Mouse (Mus musculus): Measurements from ENCODE around the gene Sgsh. TPM values are rescaled to one million over a fixed set of nuclear protein-coding genes. Genes with fewer than 3 reads are reported as not detected.

Gene Sgsh
- polyA plus RNA-seq, 1 experiment: 8.8 TPM

DNA sequence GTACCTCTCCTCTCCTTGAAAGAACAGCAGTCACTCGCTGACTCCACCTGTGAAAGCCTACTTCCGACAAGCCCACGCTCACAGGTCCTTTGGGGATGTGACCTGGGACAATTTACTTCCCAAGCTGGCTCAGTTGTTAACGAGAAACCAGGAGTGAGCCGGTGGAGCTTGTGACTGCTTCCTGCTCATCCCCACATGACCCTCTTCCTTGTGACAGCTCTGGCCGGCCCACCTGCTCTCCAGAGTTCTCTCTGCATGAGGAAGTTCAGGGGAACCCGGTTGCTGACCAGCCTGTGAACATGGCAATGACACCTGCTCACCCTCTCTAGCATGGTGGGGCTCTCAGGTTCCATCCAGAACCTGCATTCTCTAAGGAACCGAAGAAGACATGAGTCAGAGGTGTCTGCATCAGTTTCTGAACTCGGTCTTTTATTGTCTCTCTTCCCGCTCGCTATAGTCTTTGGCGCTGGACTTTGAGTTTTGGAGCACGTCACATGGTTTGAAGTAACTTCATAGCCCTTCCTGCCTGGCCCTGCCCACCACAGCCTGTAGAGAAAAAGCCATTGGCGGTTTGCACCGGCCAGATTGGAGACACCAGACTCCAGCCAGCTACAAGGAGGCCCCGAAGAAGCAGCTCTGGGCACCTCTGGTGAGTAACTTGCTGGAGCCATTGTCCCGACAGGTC lies 40.9 kb downstream of the Sgsh start:
- 72% methylated on average over 17 of the region's 17 CpGs for WGBS
- H3K27ac ChIP-seq (ENCODE audit: insufficient read depth, low read length): no peak overlapping the region
- no peak for DNase-seq
- H3K27me3 ChIP-seq (ENCODE audit: control insufficient read depth, insufficient read depth, low read length): no peaks in the 10 kb centered on the region
- TF ChIP-seq POLR2A (IDR thresholded peaks at IDR 0.05; ENCODE audit: borderline replicate concordance, insufficient read depth, low read length): no peak
- no peak for TF ChIP-seq CTCF (IDR thresholded peaks at IDR 0.05; ENCODE audit: borderline replicate concordance, insufficient read depth, low read depth, low read length)
- no peak overlapping the region for H3K4me3 ChIP-seq (replicated peaks; ENCODE audit: insufficient read depth, low read depth, low read length)
- H3K4me1 ChIP-seq (ENCODE audit: control insufficient read depth, insufficient read depth, low read length): no peaks in the 10 kb centered on the region

DNA sequence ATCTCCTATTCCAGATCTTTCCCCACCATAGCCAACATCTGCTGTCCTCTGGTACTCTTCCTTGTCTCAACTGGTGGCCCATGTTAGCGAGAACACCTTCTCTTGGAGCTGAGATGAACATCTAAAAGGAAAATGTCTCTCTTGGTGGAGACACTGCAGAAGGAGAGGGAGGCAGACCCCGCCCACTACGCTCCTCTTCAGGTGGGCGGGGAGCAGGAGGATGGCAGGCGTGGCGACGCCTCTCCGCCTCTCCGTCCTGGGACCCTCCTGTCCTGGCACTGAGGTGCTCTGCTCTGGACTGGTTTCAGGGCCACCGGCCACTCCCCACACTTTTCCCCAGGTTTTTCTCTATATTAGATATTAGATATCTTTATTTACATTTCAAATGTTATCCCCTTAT lies 44.7 kb downstream of the Sgsh start:
- Histone ChIP-seq H3K4me1 (ENCODE audit: control insufficient read depth, insufficient read depth, low read length) (no peaks in the 10 kb centered on the region), H3K27ac (ENCODE audit: insufficient read depth, low read length) (no peak overlapping the region), H3K4me3 (replicated peaks; ENCODE audit: insufficient read depth, low read depth, low read length) (no peak overlapping the region), H3K27me3 (ENCODE audit: control insufficient read depth, insufficient read depth, low read length) (no peaks in the 10 kb centered on the region)
- DNase-seq: no peak
- no peak for TF ChIP-seq CTCF (IDR thresholded peaks at IDR 0.05; ENCODE audit: borderline replicate concordance, insufficient read depth, low read depth, low read length)
- no peak for TF ChIP-seq POLR2A (IDR thresholded peaks at IDR 0.05; ENCODE audit: borderline replicate concordance, insufficient read depth, low read length)
- WGBS: 17% methylated on average over 10 of the region's 10 CpGs

GRCm38 (mm10) chr11:119307916-119308315 lies 47.4 kb downstream of the Sgsh start:
- H3K4me3 ChIP-seq (replicated peaks; ENCODE audit: insufficient read depth, low read depth, low read length): no peak overlapping the region
- H3K27me3 ChIP-seq (ENCODE audit: control insufficient read depth, insufficient read depth, low read length): no peaks in the 10 kb centered on the region
- WGBS: 29% methylated on average over 11 of the region's 11 CpGs
- TF ChIP-seq CTCF (IDR thresholded peaks at IDR 0.05; ENCODE audit: borderline replicate concordance, insufficient read depth, low read depth, low read length) (no peak), POLR2A (IDR thresholded peaks at IDR 0.05; ENCODE audit: borderline replicate concordance, insufficient read depth, low read length) (no peak)
- H3K27ac ChIP-seq (ENCODE audit: insufficient read depth, low read length): no peak overlapping the region
- no peaks in the 10 kb centered on the region for H3K4me1 ChIP-seq (ENCODE audit: control insufficient read depth, insufficient read depth, low read length)
- DNase-seq: no peak

DNA sequence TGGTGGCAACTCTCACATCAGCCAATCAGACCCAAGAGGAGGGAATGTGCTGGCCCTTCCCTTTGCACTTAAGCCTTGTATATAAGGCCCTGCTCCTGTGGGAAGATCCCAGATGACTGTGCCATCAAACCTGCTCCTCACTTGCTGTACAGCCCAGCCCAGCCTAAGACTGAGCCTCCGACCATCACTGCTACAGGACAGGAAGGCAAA lies 47.8 kb downstream of the Sgsh start, which contains the start of gene Card14:
Gene Card14, plus strand, starts transcription at position 111 of the 210 bp plus-strand sequence.
- Histone ChIP-seq H3K27me3 (ENCODE audit: control insufficient read depth, insufficient read depth, low read length) (no peaks in the 10 kb centered on the region), H3K27ac (ENCODE audit: insufficient read depth, low read length) (no peak within 1 kb of the TSS), H3K4me1 (ENCODE audit: control insufficient read depth, insufficient read depth, low read length) (no peaks in the 10 kb centered on the region), H3K4me3 (replicated peaks; ENCODE audit: insufficient read depth, low read depth, low read length) (no peak within 1 kb of the TSS)
- DNase-seq: no peak
- WGBS: 57% methylated on average over 1 of the region's 1 CpGs
- TF ChIP-seq POLR2A (IDR thresholded peaks at IDR 0.05; ENCODE audit: borderline replicate concordance, insufficient read depth, low read length) (no peak), CTCF (IDR thresholded peaks at IDR 0.05; ENCODE audit: borderline replicate concordance, insufficient read depth, low read depth, low read length) (no peak)

- H3K27ac ChIP-seq (ENCODE audit: insufficient read depth, low read length): no peak overlapping the region
- 50% methylated on average over 13 of the region's 13 CpGs for WGBS
- H3K27me3 ChIP-seq (ENCODE audit: control insufficient read depth, insufficient read depth, low read length): no peaks in the 10 kb centered on the region
- TF ChIP-seq CTCF (IDR thresholded peaks at IDR 0.05; ENCODE audit: borderline replicate concordance, insufficient read depth, low read depth, low read length): no peak
- no peak for TF ChIP-seq POLR2A (IDR thresholded peaks at IDR 0.05; ENCODE audit: borderline replicate concordance, insufficient read depth, low read length)
- no peak for DNase-seq
- H3K4me1 ChIP-seq (ENCODE audit: control insufficient read depth, insufficient read depth, low read length): no peaks in the 10 kb centered on the region
- H3K4me3 ChIP-seq (replicated peaks; ENCODE audit: insufficient read depth, low read depth, low read length): no peak overlapping the region
Measured at GRCm38 (mm10) chr11:119306762-119307657, 48.3 kb downstream of the Sgsh start.

- WGBS: 32% methylated on average over 16 of the region's 16 CpGs
Measured at GRCm38 (mm10) chr11:119304904-119305712, 50.2 kb downstream of the Sgsh start.

DNA sequence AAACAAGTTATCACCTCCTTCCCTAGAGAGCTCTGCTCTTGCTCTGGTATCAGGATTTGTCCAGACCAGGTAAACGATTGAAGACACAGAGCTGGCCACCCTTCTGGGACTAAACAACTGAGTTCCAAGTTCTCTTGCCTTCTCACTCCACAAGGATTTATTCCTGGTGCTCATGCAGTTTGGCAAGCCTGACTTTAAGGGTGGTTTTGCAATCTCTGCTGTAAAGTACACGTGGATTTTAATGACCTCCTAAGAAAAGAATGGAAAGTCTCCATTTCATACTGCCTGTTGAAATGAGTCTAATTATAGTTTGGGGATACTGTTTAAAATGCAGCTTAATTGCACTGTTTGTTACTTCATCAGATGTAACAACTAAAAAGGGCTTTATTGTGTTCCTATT lies 54.4 kb downstream of the Sgsh start:
- 24% methylated on average over 2 of the region's 2 CpGs for WGBS
- DNase-seq: no peak
- Histone ChIP-seq H3K27ac (ENCODE audit: insufficient read depth, low read length) (no peak overlapping the region), H3K27me3 (ENCODE audit: control insufficient read depth, insufficient read depth, low read length) (no peaks in the 10 kb centered on the region), H3K4me1 (ENCODE audit: control insufficient read depth, insufficient read depth, low read length) (no peaks in the 10 kb centered on the region; the same call in 1 of the 2 replicates), H3K4me3 (replicated peaks; ENCODE audit: insufficient read depth, low read depth, low read length) (no peak overlapping the region)
- TF ChIP-seq CTCF (IDR thresholded peaks at IDR 0.05; ENCODE audit: borderline replicate concordance, insufficient read depth, low read depth, low read length): no peak
- no peak for TF ChIP-seq POLR2A (IDR thresholded peaks at IDR 0.05; ENCODE audit: borderline replicate concordance, insufficient read depth, low read length)

More at GRCm38 (mm10) chr11:119304904-119305712, 50.2 kb downstream of the Sgsh start:
- H3K27ac ChIP-seq (ENCODE audit: insufficient read depth, low read length): no peak overlapping the region
- no peaks in the 10 kb centered on the region for H3K27me3 ChIP-seq (ENCODE audit: control insufficient read depth, insufficient read depth, low read length)
- peak; percentile 53 to 56 for DNase-seq
- H3K4me1 ChIP-seq (ENCODE audit: control insufficient read depth, insufficient read depth, low read length): no peaks in the 10 kb centered on the region
- H3K4me3 ChIP-seq (replicated peaks; ENCODE audit: insufficient read depth, low read depth, low read length): no peak overlapping the region
- TF ChIP-seq POLR2A (IDR thresholded peaks at IDR 0.05; ENCODE audit: borderline replicate concordance, insufficient read depth, low read length): no peak
- peak; percentile 70 for TF ChIP-seq CTCF (IDR thresholded peaks at IDR 0.05; ENCODE audit: borderline replicate concordance, insufficient read depth, low read depth, low read length)
